Mouse (Mus musculus) T-helper 17 cell (primary cell): ENCODE measurements at regions not wholly inside any gene's neighbourhood (a gene's known extent, or its start where the extent isn't known, plus 50 kb on each side); places are given as distances from the start of the nearest gene placed in this dataset.

Experiments
- in situ Hi-C, 2 experiments: fragments of 300-600 bp; cut with MboI, MseI; formaldehyde crosslinking; loops; 1 replicate in 1 of 2; 2 replicates in 1 of 2; pipeline ENCODE4 v1.15.1; 2025; ENCODE audit warnings: high pct_unique_total_duplicates in 2 of 2

DNA sequence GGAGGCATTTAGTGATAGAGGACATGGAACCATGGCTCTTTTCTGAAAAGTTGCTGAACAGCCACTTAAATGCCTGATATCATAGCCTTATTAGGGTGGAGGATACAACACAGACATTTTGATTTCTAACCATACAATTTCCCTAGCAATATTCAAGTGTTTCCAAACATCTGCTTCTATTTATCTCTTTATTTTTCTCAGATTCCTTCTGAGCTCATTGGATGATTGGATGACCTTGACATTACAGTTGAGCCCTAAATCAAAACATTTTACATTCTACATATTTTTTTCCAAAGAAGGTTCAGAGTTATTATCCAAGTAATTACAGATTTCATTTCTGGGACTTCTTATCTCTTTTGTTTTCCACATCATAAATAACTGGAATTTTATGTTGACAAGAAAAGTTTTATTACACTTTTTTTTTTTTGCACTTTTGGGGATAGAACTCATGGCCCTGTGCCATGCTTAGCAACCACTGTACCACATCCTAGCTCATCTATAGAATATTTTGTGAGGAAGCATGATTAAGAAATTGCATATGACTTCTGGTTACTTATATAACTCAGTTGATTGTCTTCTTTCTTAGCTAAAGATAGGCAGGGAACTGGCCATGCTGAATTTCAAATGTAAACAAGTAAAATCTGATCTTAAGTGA is 309.6 kb upstream of the Thbs1 start:
- in situ Hi-C loops: no loop called here

DNA sequence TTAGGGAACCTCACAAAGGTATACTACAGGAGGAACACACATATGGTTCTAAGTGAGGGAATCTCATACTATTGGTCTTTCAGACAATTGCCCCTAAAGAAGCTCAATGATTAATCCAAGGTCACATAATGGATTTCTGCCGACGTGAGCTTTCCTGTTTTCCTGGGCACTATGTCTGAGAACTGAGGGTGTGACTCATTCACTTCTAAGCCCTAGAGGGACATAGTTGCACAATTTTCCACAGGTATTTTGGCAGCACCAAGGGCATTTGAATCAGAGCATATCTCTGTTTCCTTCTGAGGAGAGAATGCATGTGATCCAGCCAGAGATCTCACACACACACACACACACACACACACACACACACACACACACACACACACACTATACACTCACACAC is 309.0 kb upstream of the Thbs1 start:
- in situ Hi-C loops: no loop called here

DNA sequence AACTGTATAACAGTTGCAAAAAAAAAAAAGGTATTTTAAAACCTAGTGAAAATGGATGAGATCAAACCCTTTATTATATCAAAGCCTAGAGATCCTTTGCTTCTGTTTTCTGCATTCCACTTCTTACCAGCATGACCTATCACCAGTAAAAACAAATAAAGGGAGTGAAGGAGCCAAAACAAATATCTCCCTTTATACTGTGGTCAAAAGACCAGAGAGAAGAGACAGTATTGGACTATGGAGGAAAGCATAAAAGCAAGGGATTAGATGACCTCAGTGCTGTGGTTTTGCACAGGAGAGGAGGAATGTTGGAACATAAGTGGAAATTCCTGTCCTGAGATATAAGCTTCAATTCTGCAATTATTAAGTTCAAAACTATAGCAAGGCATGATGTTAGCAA is 307.0 kb upstream of the Thbs1 start:
- in situ Hi-C loops: no loop called here

DNA sequence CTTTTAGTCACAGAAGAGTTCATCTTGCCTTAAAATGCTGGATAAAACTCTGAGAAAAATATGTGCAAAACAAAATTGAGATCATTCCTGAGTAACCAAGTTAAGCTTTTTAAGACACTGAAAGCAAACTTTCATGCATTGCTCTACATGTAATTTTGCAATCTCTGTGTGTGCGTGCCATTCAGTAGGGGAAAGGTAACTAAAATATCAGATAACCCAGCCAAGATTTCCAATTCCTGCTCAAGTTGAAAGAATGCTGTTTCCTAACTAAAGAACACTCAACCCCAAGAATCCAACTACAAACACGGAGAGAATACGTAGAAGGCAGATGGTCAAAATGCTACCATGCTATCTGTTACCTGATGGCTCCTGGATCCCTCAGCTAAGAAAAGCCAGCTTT is 304.6 kb upstream of the Thbs1 start:
- in situ Hi-C loops: no loop called here

DNA sequence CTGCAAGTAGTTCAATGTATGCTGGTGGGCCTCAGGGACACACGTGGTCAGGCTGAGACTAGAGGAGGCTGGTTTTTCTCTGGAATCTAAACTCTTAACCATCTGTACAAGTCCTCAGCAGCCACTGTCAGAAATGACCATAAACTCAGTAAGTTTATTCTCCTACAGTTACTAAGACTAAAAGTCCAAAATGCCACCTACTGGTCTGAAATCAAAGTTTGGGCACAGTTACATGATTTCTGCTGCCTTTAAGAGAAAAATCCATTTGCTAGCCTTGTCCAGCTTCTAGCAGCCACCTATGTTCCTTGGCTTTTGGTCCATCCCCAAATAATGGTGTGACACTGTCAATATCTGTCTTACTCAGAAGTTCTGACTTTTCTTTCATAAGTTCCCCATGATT is 300.2 kb upstream of the Thbs1 start:
- in situ Hi-C loops: no loop called here

DNA sequence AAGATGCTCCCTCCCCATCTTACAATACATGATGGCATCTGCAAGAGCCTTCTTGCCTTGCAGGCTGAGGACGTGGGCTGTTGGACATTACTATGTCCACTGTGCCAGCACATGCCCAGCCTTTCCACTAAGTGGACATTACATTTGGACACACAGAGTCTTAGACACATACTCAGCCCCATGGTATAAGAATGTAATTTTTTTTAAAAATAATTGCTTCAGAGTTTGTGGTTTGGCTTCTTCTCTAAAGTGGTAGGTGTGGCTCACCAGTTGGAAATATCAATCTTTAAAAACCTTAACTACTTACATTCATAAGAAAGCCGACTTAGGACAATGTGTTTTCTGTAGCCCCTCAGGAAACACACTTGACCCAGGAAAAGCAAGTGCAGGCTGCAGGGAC is 299.7 kb upstream of the Thbs1 start:
- in situ Hi-C loops: no loop called here

DNA sequence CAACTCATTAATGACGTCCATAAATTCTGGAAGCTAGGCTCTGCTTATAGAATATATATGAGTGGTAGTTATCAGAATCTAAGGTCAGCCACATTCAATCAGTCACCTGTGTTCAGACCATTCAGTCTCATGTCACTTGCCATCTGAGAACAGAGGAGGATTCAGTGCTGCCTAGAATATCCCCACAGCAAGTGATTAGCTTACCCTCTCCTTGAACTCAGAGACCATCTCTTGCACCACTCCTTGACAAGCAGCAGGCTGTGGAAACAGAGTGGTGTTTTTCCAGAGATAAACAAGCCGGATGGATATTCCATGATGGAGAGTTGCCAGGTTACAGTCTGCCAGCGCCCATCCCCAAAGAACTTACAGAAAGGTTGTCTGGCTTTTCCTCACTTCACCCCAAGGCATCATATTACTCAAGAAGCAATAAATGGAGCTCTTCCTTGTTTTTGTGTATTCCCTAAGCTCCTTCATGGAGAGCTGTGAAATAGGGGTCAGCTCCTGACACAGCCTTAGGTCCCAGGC is 291.9 kb upstream of the Thbs1 start:
- in situ Hi-C loops: no loop called here

DNA sequence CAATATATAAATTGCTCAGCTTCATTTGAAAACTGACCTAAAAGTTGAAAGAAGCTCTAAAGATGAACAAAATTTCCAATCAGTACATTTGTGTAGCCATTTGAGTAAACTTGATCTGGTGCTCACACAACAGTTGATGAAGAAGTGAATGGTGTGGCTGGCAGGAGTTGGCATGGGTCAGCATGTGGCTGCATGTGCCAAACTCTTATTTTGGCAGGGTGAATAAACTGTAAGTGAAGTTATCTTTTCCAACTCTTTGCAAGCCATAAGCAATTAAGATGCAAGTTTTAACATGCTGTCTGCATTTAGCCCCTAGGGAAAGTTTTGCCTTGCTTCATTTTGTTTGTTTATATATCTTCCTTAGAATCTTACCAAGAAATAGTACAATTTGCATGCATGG is 291.0 kb upstream of the Thbs1 start:
- in situ Hi-C loops: no loop called here

DNA sequence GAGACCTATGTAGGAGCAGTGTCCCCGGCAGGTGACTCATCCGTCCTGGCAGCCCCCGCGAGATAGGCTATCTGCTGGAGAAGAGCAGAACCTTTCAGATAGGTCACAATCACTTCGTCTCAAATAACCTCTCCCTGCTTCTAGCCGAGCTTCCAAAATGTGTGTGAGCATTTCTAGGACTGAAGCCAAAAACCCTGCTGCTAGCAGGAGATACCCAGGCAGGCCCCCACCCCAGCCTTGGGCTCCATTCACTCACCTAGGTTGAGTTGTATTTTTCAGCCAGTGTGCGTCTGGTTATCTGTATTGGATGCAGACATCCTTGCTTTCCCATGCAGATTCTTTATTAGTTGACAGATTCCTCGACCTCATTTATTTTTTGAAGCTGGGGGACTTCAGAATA is 286.6 kb upstream of the Thbs1 start:
- in situ Hi-C loops: no loop called here

DNA sequence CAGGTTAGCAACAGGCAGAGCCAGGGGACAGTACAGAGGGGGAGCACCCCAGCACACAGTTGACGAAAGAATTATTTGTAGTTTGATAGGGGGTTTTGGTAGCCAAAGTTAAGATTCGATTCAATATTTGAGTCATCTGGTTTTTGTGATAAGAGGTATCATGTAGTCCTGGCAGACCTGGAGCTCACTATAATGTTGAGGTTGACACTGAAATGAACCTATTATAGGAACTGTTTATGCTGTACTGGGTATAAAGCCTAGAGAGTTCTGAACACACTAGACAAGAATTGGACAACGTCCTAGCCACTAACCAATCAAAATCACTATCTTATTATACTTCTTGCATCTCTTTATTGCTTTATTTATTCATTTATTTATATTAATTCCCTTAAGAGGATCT is 284.4 kb upstream of the Thbs1 start:
- in situ Hi-C loops: no loop called here

DNA sequence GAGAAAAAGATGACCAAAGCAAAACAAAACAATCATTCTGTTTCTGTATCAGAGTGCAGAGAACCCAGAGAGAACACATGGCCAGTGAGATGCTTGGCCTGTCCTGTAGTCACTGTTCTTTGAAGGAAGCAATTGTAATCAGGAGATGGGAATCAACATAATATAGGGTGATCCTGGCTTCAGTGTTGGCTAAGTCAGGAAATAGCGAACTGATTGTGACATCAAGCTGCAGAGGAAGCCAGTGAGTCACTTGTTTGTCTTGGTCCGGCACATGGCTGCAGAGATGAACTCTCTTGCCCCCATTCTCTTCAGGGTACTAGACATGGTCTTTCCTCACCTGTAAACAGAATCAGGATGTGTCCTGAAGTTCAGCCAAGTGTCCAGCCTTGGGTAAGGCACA is 273.3 kb upstream of the Thbs1 start:
- in situ Hi-C loops: no loop called here

DNA sequence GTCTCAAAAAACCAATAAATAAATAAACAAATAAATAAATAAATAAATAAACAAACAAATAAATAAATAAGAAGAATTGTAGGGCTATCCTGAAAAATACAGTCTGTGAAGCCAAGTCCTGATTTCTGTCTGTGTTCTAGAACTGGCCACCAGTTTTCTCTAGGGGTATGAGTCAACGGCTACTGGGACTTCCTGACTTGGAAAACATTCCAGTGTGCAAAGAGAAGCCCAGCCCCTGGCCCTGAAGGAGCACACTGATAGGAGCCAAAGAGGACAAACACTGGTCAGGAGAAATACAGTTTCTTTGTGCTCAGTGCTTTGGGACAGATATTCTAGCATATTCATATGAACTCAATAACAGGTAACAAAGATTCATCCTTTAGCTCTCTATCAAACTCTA is 271.3 kb upstream of the Thbs1 start:
- in situ Hi-C loops: no loop called here

DNA sequence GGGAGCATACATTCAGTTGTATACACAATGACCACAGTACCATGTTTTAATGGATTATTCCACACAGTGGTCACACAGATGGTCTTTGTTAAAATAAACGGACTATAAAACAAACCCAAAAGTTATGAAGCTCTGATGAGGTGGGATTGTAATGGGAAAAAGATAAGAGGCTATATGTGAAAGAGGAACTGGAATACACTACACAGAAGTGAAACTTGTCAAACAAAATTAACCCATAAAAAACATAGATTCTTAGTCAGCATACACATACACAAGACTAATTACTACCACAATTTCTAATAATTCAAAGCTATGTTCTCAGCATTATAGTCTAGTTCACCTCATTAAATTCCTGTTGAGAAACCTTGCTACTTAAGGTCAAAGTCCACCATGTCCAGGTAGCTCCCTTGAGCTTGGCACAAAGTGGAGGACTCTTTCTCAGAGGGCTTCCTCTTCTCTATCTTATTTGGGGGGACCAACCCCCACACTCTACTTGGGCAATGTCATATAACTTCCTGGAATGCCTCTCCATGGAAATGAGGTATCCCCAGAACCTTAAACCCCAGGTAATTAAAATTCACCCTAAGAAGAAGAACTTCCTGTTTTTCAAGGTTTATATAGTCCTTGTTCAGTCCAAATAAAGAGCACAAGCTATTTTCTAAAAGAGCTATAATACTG is 269.2 kb upstream of the Thbs1 start:
- in situ Hi-C loops: no loop called here

DNA sequence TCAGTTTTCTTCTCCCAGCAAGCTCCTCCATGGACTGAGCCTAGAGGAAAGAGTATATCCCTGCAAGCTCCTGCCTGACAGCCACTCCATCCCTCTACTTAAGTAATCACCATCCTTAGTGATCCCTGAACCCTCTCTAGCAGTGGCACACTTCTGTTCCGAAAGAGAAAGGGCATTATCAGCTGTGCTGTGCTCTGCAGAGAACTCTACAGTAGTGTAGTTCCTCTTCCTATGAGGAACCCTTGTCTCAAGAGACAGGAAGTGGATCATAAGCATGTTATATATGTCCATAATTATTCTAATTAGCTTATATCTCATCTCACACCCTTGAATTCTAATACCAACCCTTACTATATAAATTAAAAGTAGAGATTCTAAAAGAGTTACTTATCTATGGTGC is 259.2 kb upstream of the Thbs1 start:
- in situ Hi-C loops: no loop called here

DNA sequence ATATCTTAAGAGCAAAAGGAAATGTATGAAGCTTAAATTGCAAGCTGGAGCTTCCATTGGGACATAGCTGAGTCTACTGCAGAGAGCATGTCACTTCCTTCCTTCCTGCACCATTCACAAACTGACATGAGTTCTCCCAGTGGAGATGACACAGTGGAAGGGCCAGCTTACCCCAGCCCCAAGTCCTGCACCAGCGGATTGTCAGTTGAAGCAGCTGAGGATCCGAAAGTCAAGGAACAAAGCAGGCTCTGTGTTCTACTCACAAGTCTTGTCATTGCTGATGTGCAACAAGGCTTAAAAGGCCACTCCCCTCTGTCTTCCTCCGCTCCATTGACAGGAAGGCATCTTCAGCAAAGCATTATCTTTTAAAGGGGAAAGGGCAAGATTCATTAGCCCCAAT is 249.4 kb upstream of the Thbs1 start:
- in situ Hi-C loops: no loop called here

DNA sequence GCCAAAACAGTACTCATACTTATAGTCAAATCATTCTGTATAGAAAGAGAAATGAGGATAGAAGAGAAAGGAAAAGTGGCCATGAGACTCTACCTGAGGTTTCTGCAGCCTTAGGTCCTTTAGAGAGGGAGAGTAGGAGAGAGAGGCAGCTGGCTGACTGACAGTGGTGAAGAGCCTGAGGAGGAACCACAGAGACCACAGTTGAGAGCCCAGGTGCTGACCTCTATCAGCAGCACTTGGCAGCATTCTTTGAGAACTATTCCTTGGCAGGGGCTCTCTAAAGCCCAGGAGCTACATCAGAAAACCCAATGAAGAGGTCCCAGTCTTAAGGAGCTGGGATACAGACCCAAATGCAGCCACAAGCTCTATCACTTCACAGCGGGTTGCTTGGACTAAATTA is 246.6 kb upstream of the Thbs1 start:
- in situ Hi-C loops: no loop called here

DNA sequence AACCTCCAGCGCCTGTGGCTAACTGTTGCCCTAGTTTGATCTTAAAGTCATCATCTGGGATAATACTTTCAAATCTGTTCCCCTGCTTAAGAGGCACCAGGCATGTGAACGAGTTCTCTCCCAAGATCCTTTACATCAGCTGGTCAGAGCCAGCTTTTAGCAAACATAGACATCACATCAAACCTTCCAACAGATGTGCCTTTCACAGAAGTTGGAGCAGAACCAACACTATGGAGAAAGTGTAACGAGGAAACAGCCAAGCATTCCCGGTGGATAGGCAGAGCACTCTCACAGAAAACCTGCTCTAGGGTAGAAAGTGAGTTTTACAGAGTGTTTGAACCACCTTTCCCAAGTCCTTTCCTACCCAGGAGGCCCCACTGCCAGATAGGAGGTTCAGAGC is 244.7 kb upstream of the Thbs1 start:
- in situ Hi-C loops: no loop called here

DNA sequence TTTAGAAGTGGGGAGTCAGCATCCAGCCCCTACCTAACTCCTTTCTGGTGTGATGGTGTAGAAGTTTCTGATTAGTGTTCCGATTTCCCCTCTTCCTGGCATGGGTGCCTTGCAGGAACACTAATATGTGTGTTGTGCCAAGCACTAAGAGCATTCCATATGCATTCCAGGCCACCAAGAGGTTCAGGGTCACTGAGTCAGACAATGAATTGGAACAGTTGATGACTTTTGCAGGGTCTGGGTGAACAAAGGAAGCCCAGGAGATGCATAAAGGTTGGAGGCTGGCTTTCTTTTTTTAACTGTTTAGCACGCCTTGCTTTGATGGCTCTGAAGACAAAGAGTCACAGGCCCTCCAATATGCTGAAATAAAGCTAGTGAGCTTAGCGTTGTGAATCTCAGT is 244.3 kb upstream of the Thbs1 start:
- in situ Hi-C loops: no loop called here

DNA sequence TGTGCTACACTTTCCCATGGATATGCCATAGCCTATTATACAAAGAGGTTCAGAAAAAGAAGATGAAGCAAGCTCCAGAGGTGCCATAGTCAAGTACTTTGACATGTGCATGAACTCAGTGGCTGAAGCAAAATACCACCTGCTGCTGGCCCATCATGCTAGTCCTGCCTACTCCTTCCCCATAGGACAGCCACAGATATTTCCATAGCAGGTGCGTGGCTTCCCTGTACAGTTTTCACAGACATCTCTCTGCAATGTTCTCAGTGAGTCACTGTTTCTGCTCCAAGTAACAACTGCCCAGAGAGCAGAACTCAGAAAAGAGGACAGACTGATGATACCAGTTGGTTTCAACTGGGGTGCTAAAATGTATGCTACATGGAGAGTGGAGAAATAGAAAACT is 242.8 kb upstream of the Thbs1 start:
- in situ Hi-C loops: no loop called here

DNA sequence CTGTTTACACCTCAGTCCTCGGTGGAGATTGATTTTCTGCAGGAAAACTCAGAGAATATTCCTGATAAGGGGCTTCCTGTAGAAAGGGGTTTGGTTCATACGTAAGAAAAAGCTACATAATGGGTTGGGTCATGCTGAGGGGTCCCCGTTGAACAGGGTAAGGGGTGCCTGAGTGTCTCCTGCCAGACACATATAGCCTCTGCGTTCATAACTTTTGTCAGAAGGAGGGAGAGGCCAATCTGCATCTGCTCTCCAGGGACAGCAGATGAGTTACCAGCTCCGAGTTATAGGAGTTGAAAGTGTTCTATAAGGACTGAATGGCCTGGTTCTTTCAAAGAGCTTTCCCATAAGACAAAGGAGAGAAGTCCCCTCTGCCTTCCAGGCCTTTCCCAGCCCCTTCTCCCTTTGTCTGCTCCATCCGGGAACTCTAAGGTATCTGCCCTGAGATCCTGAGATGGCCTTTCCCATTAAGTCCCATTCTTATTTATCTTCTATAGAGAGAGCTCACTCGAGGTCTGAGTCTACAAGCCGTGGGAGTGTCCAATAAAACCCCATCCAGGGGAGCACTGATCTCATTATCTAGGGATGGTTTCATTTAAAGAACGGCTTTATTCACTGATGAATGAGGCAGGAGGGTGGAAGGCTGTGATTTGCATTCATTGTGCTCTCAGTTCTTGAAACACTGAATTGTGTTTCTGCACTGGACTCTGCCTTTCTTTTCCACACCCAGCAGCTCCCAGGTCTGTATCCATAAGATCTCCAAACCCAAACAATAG is 240.0 kb upstream of the Thbs1 start:
- in situ Hi-C loops: no loop called here

DNA sequence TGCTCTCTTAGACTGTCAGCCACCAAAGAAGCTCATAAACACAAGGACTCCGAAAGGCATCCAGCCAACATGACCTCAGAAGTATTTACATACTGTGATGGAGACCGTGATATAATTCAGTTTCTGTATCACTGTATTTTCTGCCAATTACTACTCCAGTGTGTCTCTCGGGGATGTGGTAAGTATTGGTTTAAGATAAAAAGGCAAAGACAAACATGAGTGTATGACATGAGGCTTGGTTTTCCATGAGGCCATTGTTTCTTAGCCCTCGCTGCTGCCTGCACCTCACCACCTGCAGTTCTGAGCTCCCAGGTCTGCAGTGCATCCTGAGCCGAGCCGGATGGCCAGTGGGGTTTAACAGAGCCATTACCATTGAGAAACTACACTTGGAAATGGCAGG is 233.9 kb upstream of the Thbs1 start:
- in situ Hi-C loops: no loop called here

DNA sequence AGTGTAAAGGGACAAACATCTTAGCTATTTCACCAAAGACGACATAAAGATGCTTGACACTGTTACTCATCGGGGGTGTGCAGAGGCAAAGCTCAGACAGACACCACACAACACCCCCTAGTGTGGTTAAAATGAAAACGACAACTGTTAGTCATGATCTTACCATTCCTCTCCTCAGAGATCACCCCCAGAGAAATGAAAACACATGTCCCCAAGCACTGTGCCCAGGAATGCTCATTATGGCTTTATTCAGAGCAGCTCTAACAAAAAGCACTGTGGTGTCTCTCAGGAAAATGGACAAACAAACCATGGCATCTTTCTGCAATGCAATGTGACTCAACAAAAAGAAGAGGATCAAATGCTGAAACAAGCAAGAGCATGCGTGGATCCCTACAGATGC is 229.5 kb upstream of the Thbs1 start:
- in situ Hi-C loops: no loop called here

DNA sequence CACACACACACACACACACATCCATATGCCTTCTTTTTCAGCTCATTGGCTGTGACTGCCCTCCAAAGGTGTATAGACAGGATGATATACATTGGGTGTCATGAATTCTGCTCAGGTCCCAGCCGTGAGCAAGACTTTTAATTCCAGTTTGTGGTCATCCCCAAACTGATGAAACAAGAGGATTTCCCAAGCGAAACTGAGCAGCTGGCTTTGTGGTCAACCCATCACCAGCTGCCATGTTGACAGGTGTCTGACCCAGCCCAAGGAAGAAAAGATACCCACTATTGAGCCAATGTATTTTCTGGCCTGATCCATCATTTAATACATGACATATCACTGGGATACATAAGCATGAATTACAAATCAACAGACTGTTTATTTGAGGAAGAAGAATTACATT is 228.8 kb upstream of the Thbs1 start:
- in situ Hi-C loops: no loop called here
